Mouse (Mus musculus) liver, adult 2 months (tissue): ENCODE data around the gene Ifna11.

Experiments
- CTCF ChIP-seq: fragments of 200-500 bp; IDR thresholded peaks from 2 replicates; pipeline ENCODE4 v1.5.1; 2011; ENCODE audit warnings: low read depth, low read length, control low read depth
- POLR2A ChIP-seq: fragments of 200-500 bp; IDR thresholded peaks from 2 replicates; pipeline ENCODE4 v1.6.1; 2011; ENCODE audit warnings: low read length, control low read depth; ENCODE audit not compliant: insufficient read depth; ENCODE audit errors: extremely low read depth

DNA sequence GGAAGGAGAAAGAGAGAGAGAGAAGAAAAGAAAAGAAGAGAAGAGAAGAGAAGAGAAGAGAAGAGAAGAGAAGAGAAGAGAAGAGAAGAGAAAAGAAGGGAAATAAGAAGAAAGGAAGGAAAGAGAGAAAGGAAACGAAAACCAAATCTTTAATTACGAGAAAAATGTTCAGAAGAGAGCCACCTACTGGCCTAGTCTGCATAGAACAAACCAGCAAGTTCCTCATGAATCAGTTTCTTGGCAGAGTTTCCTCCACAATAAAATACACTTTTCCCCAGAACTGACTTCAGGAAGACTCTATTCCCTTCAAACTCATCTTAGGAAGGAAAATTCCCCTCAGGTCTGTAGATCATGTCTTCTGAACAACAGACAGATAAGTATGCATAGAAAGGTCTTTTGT, 25.6 kb downstream of the Ifna11 start:
- no peak for TF ChIP-seq CTCF
- TF ChIP-seq POLR2A: no peak
